Mouse (Mus musculus) T-helper 2 cell (primary cell): Measurements from ENCODE around the gene Nucb1.
"Not testable (repeated sequence)": the region's sequence is repeated elsewhere in the genome, so short reads cannot be mapped to it uniquely, and the experiment has no call there.

Experiments used
- in situ Hi-C: fragments of 300-600 bp; cut with MboI, MseI; formaldehyde crosslinking; loops from one replicate; pipeline ENCODE4 v1.15.1; 2025; ENCODE audit warnings: high pct_unique_total_duplicates

Nucb1 gene

GRCm38 (mm10) chr7:45488293-45489204, 21.7 kb downstream of the Nucb1 start, which contains the start of gene Dhdh:
Gene Dhdh, minus strand, starts transcription at chr7:45488805.
- in situ Hi-C loops = no loop called here

- in situ Hi-C loops = no loop called here
Observed at GRCm38 (mm10) chr7:45487861-45488292, 22.3 kb downstream of the Nucb1 start.

- in situ Hi-C loops = no loop called here
Observed at GRCm38 (mm10) chr7:45486761-45487415, 23.3 kb downstream of the Nucb1 start, which contains the start of gene Gm45808. Gene Gm45808, minus strand, starts transcription at chr7:45486811.

- in situ Hi-C loops = no loop called here
Observed at GRCm38 (mm10) chr7:45486158-45486557, 24.0 kb downstream of the Nucb1 start.

DNA sequence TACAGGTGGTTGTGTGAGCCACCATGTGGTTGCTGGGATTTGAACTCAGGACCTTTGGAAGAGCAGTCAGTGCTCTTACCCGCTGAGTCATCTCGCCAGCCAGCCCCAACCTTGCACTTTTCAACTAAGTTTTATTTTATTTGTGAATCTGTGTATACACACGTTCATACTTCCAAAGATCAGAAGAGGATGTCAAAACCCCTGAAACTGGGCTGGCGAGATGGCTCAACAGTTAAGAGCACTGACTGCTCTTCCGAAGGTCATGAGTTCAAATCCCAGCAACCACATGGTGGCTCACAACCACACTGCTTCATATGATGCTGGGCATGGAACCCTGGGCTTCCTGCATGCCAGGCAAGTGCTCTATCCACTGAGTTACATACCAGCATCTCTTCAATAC, 25.2 kb downstream of the Nucb1 start:
- in situ Hi-C loops = not testable (repeated sequence)

DNA sequence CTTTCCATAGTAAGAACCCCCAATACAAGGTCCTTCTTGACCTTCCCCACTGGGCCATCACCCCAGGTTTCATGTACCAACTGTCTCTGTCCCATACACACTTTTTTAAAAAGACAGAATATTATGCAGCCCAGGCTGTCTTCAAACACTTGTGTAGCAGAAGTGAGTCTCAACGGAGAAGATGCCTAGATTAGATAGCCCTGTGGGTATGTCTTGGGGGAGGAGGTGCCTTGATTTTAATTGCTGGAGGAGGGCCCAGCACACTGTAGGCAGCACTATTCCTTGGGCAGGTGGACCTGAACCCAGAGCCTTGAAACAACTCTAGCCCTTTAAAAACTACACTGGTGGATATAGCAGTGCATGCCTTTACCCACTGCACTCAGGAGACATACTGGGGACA, 28.0 kb downstream of the Nucb1 start:
- in situ Hi-C loops = no loop called here

GRCm38 (mm10) chr7:45481374-45481927, 28.8 kb downstream of the Nucb1 start, which contains the start of gene Tulp2:
Gene Tulp2, plus strand, starts transcription at chr7:45481877.
- in situ Hi-C loops = no loop called here

- in situ Hi-C loops = not testable (repeated sequence)
Observed at GRCm38 (mm10) chr7:45480310-45480709, 29.9 kb downstream of the Nucb1 start.

GRCm38 (mm10) chr7:45478774-45479173, 31.4 kb downstream of the Nucb1 start:
- in situ Hi-C loops = loop anchor here (5.0 kb wide), 1 partner anchor 84 kb away; no protein-coding TSS in a partner anchor

DNA sequence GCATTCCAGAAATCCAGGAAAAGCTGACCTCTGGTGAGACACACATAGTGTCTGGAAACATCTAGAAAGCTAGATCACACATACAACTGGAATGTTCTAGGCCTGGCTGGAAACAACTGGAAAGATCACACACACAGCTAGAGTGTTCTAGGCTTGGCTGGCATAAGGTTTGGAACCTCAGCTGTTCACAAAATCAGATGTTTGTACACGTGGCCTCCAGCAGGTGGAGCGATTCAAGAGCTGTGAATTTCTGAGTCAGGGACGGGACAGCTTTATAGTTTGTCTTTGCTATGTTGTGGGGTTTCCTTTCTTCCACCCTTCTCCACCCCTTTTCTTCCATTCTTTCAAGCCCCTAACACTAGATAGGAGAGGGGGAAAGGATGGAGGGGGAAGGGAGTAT, 33.2 kb downstream of the Nucb1 start:
- in situ Hi-C loops = loop anchor here (5.0 kb wide), 1 partner anchor 85 kb away; no protein-coding TSS in a partner anchor

DNA sequence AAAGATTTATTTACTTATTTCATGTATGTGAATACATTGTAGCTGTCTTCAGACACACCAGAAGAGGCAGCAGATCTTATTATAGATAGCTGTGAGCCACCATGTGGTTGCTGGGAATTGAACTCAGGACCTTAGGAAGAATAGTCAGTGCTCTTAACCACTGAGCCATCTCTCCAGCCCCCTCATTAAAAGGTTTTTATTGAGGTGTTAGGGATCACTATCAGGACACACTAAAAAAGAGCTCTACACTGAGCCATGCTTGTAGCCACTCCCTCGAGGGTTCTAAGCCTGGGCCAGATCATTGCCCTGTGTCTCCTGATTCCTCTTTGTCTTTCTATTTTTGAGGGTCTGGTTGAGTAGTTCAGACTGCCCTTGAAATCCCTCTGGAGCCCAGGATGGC, 33.8 kb downstream of the Nucb1 start:
- in situ Hi-C loops = loop anchor here (5.0 kb wide), 1 partner anchor 86 kb away; no protein-coding TSS in a partner anchor

DNA sequence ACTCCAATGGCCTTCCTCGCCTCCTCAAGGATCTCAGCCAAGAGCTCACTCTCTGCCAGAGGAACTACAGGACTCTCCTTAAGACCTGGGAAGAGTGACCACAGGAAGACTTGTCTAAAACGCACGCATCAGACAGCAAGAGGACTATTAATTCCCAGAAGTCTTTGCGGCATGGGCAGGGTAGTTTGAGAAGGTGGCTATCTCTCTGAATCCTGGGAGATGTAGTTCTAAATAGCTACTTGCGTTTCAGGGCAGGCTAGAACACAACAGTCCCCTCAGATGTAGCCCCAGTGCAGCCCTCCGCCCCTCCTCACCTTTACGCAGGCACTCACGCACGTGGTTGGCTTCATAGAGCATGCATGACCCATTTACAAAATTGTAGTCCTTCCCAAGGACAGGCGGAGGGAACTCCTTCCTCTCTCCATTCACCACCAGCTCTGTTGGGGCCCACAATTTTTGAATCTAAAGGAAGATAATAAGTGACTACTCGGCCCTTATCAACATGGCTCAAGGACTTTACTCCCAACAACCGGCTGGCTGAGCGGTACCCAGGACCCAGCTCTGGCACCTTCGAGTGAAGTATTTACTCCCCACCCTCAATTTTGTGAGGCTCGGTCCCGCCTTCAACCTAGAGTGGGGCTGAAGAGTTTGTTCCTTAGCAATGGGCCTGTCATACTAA, 34.8 kb downstream of the Nucb1 start:
- in situ Hi-C loops = loop anchor here (5.0 kb wide), 1 partner anchor 87 kb away; no protein-coding TSS in a partner anchor

- in situ Hi-C loops = no loop called here
Observed at GRCm38 (mm10) chr7:45470869-45471268, 39.3 kb downstream of the Nucb1 start.

DNA sequence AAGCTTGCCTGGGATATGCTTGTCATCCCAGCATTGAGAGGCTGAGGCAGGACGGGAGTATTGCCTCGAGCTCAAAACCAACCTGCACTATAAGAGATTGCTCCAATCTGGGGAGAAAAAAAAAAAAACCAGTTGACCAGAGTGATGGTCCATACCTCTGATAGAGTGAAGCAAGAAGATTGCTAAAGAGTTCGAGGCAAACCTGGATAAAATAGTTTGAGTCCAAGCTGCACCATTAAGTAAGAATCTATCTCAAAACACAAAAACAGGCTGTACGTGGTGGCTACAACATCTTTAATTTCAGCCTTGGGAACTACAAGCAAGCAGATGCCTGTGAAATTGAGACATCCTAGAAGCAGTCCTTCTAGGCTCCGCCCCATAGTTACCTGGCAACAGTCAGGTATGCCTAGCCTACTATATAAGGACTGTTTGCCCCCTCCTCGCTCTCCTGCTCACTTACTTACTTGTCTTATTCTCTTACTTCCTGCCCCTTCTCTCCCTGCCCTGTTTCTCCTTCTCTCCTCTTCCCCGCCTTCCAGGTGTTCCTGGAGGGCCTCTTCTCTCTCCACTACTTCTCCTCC, 43.0 kb downstream of the Nucb1 start:
- in situ Hi-C loops = no loop called here

GRCm38 (mm10) chr7:45466283-45467089, 43.7 kb downstream of the Nucb1 start, which contains the start of gene Bax:
Gene Bax, minus strand, starts transcription at chr7:45466898.
- in situ Hi-C loops = no loop called here

GRCm38 (mm10) chr7:45465549-45465948, 44.7 kb downstream of the Nucb1 start:
- in situ Hi-C loops = no loop called here

DNA sequence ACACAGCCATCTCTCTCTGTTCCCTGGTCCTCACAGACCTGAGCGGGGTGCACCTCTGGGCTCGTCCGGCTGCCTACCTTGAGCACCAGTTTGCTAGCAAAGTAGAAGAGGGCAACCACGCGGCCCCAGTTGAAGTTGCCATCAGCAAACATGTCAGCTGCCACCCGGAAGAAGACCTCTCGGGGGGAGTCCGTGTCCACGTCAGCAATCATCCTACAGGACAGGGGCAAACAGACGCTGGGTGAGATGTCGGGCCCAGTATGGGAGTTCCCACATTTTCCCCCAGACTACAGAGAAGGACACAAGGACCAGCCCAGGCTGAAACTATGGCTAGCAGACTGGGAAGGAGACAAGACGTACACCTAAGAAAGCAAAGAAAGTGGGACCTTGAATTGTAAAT, 45.1 kb downstream of the Nucb1 start:
- in situ Hi-C loops = no loop called here

DNA sequence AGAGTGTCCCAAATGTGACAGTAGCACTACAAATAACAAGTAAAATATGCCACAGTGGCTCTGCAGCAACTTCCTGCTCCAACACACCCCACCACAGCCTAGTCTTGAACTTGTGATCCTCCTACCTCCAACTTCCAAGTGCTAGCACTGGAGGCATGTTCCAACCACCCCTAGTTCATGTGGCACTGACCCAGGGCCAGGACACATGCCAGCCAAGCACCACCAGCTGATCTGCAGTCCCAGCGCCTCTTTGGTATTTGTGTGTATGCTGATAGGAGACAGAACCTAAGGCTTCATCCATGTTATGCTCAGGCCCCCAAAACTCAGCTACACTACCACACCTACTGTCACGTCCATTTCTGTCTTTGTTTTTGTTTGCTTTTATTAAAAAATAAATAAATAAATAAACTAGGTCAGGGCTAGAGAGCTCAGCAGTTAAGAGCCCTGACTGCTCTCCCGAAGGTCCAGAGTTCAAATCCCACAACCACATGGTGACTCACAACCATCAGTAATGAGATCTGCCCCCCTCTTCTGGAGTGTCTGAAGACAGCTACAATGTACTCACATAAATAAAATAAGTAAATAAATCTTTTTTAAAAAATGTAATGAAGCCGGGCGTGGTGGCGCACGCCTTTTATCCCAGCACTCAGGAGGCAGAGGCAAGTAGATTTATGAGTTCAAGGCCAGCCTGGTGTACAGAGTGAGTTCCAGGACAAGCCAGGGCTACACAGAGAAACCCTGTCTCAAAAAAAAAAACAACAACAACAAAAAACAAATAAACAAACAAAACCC, 46.0 kb downstream of the Nucb1 start:
- in situ Hi-C loops = no loop called here

GRCm38 (mm10) chr7:45462868-45463267, 47.3 kb downstream of the Nucb1 start:
- in situ Hi-C loops = not testable (repeated sequence)
